Mouse (Mus musculus) kidney, adult 2 months (tissue): Measurements from ENCODE around the gene Malsu1.

Experiments
- CTCF ChIP-seq: fragments of 200-500 bp; conservative IDR thresholded peaks from 2 replicates; pipeline ENCODE4 v1.5.1; 2011; ENCODE audit warnings: low read depth, mild to moderate bottlenecking, control low read depth, low read length, moderate library complexity, mixed read lengths; ENCODE audit not compliant: insufficient read depth, insufficient read length
- POLR2A ChIP-seq: fragments of 200-500 bp; IDR thresholded peaks from one replicate; pipeline ENCODE4 v1.6.1; 2011; ENCODE audit warnings: low read depth, low read length, control low read depth

- TF ChIP-seq CTCF (no peak), POLR2A (no peak)
Observed at GRCm38 (mm10) chr6:49120370-49120769, 46.8 kb downstream of the Malsu1 start.
